Mouse (Mus musculus) heart, postnatal 25 days (tissue): ENCODE results near the gene Dtnbp1. TPM values are rescaled to one million over a fixed set of nuclear protein-coding genes. Genes with fewer than 3 reads are reported as not detected.
A peak's percentile ranks its signal among the peaks of the same experiment; 100 is the strongest.

Source experiments
- DNase-seq: peaks from one replicate; pipeline ENCODE4 v3.0.0; 2022; ENCODE audit warnings: low spot score
- intact Hi-C: fragments of 180-260 bp; cut with DNase I; formaldehyde crosslinking; loops from one replicate; pipeline ENCODE4 v1.15.1; 2025
- total RNA-seq, 2 experiments: library from RNA; stranded (reverse); gene quantifications; 2 replicates each; pipeline ENCODE4 v1.2.3; 2021

The Dtnbp1 gene
- 10 to 100 TPM; 84.2 to 88.3 TPM for total RNA-seq

- intact Hi-C loops: no loop called here
- peak; percentile 49 for DNase-seq
These were observed at the start of gene Dtnbp1 for GRCm38 (mm10) chr13:45001911-45002615. Gene Dtnbp1 (minus strand): TSS chr13:45002147.

GRCm38 (mm10) chr13:45049261-45050020, 47.5 kb upstream of the Dtnbp1 start:
- no peak for DNase-seq
- intact Hi-C loops: no loop called here

- no peak for DNase-seq
- intact Hi-C loops: no loop called here
These were observed 41.5 kb upstream of the Dtnbp1 start for GRCm38 (mm10) chr13:45043466-45043865.

GRCm38 (mm10) chr13:45040741-45041140, 38.8 kb upstream of the Dtnbp1 start:
- DNase-seq: no peak
- intact Hi-C loops: no loop called here

DNA sequence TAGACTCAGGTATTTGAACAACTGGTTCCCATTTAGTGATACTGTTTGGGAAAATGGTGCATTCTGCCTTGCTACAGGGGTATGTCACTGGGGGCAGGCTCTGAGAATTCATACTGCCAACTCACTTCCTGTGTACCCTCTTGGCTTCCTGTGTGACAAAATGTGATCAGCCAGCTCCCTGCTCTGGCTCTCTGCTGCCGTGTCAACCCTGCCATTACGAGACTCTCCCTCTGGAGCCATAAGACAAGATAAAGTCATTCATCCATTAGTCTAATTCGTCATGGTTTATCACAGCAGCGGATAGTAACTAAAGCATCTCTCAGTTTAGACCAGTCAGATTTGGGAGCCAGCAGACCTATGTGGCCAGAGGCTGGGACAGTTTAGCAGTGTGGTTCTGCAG, 38.2 kb upstream of the Dtnbp1 start:
- no peak for DNase-seq
- intact Hi-C loops: no loop called here

GRCm38 (mm10) chr13:45036417-45036816, 34.5 kb upstream of the Dtnbp1 start:
- intact Hi-C loops: no loop called here
- DNase-seq: no peak

DNA sequence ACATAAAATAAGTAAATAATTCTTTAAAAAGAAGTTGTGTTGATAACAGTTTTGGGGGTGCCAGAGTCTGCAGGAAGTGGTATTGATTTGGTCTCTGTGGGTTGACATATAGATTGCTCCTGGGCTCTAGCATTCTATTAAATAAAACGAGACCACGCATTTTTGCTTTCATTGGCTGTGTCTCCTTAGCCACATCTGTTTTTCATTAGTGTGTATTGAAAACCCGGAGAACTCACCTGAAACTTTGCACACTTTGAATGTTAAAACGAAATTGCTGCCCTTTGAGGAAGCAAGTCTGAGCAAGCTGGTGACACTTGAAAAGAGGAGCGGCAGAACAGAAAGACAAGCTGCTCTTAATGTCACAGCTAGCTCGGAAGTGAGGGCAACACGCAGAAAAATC, 32.8 kb upstream of the Dtnbp1 start:
- intact Hi-C loops: no loop called here
- no peak for DNase-seq

DNA sequence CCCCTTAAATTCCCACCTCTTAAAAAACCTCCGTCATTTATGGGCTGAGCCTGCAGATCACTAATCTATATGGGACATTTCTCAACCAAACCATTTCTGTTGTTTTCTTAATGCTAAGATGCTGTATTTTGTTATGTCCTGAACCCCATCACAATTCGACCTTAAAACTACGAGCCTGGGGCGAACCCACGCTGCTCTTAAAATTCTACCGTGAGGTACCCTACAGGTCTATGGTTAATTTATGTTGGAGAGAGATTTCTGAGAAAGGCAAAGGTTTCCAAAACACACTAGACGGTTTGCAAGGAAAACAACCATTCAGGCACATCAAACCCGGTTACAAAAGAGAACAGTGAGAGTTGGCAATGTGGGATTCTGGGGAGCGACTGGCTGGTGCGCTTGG, 31.4 kb upstream of the Dtnbp1 start:
- intact Hi-C loops: no loop called here
- no peak for DNase-seq

DNA sequence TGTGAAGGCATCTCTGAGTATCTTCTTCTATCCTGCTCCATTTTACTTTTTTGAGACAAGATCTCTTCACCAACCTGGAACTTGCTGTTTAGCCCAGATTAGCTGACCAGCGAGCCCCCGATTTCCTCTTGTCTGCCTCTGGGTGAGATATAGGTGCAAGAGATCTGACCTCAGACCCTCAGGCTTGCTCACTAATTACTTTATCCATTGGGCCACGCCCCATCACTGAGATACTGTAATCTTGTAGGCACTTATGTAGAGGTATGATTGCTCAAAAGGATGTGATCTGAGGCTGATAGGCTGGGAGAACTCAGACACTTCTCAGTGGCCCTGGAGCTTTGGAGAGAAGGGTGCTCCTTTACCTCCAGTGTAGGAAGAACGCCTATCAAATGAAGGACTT, 30.5 kb upstream of the Dtnbp1 start:
- DNase-seq: no peak
- intact Hi-C loops: no loop called here

GRCm38 (mm10) chr13:45031748-45032147, 29.8 kb upstream of the Dtnbp1 start:
- DNase-seq: no peak
- intact Hi-C loops: loop anchor here (2.0 kb wide), 2 partner anchors 411 to 445 kb away; no protein-coding TSS in a partner anchor

GRCm38 (mm10) chr13:45031314-45031713, 29.4 kb upstream of the Dtnbp1 start:
- intact Hi-C loops: loop anchor here (2.0 kb wide), 2 partner anchors 411 to 445 kb away; no protein-coding TSS in a partner anchor
- no peak for DNase-seq

DNA sequence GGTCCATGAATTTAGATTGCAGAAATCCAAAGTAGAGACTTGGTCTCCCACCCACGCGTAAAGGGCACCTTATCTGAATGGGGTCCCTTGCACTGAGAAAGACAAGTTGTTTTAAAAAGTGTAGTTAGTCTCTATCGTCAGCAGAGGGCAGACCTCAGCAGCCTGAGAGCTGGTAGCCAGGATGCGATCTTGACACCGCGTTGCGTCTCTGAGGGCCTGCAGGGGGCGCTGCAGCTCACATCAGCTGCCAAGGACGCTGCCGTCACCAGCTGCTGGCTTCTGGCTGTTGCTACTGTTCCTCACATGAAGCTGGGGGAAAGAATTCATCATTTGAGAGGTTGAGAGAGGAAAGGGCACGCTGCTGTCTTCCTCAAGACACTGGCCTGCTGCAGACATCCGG, 28.9 kb upstream of the Dtnbp1 start:
- peak; percentile 72 for DNase-seq
- intact Hi-C loops: loop anchor here (2.0 kb wide), 2 partner anchors 412 to 446 kb away; no protein-coding TSS in a partner anchor

GRCm38 (mm10) chr13:45029791-45030190, 27.8 kb upstream of the Dtnbp1 start:
- intact Hi-C loops: loop anchor here (2.0 kb wide), 2 partner anchors 413 to 447 kb away; no protein-coding TSS in a partner anchor
- no peak for DNase-seq

DNA sequence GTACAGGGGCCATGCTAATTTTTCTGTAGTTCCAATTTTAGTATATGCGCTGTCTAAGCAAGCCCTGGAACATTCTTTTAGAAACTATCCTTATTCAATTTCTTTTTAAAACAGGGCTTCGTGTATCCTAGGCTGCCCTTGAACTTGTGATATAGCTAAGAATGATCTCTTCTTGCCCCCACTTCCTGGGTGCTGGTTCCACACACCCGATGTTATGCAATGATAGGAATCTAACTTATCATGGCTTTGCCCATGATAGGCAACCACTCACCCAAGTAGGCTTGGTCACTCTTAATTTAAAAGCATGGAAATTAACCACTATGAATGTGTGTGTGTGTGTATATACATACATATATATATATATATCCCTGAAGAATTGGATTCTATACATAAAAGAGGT, 24.3 kb upstream of the Dtnbp1 start:
- DNase-seq: no peak
- intact Hi-C loops: no loop called here

DNA sequence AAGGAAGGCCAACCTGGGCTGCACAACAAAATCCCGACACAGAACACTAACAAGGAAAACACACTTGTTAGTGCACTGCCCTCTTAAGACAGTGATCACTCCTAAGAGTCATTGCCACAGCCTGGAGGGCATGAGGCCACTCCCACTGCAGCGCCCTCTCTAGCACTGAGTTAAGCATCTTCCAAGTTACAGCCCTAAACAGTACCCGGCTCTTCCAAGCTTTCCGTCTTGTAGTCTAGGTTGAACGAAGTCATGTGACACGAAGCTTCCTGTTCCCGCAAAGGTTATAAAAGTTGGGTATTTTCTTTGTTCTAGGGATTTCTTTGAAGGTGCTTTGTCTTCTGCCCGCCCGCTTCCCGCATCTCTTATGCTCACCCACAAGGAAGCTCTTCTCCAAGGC, 22.9 kb upstream of the Dtnbp1 start:
- intact Hi-C loops: no loop called here
- no peak for DNase-seq

DNA sequence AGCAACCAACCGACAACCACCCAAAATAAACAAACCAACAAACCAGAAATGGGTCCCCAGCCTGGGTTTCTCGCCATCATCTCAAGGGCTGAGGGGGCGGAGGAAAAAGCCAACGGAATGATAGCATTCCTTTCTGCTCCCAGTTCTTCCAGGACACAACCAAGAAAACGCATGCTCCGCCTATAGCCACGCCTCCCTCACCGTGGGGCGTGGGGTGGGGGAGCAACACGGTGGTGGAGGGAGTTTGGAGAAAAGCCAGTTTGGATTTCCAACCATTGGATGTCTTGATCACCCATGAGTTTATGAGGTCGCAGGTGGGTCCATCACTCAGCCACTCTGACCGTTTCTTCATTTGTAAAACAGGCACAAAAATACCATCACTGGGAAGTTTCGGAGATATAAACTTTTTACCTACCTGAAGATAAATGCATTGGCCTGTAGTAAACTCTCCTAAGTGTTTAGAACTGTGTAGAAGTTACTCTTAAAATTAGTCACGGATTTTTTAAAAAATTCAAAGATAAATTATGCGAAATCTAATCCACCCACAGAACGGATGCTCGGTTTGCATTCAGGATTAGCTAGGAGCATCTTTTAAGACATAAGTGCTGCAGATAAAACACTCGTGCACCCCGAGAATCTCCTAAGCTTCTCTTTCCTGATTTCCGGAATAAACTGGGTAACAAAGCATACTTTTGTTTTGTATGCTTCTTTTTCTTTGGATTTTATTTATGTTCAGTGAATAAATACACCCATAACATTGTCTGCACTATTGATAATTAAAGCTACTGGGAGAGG, 21.6 kb upstream of the Dtnbp1 start:
- intact Hi-C loops: no loop called here
- no peak for DNase-seq

- DNase-seq: no peak
- intact Hi-C loops: no loop called here
These were observed 6.2 kb upstream of the Dtnbp1 start for GRCm38 (mm10) chr13:45008150-45008549.

- intact Hi-C loops: no loop called here
- no peak for DNase-seq
These were observed 5.8 kb upstream of the Dtnbp1 start for GRCm38 (mm10) chr13:45007726-45008125.

DNA sequence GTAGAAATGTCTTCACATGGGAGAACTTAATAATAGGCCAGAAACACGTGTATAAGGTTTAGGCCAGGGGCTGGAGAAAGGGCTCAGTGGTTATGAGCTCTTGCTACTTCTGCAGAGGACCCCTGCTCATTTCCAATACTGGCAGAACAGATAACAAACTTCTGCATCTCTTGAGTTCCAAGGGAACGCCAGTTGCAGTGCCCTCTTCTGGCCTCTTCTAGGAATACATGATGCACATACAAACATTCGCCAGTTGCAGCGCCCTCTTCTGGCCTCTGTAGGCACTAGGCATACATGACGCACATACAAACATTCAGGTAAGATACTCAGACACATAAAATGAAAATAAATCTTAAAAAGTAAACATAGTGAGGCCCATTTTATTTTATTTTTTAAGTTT, 4.5 kb upstream of the Dtnbp1 start:
- intact Hi-C loops: no loop called here
- no peak for DNase-seq

DNA sequence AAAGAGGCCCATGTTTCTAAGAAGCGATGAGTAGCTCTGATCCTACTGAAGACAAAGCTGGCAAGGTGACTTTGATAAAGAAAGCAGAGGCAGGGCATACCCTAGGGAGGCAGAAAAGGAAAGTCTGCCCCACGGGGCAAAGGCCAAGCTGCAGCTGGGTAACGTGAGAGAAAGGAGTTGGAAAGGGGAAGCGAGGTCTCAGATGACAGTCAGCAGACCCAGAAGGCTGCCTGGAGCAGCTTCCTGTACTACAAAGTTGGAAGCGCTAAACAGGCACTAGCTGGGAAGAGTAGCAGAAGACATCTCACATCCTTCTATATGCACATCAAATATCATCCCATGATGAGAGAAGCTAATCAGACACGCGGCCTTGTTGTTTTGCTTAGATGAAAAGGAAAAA, 3.9 kb upstream of the Dtnbp1 start:
- no peak for DNase-seq

More for the DNA sequence above, 3.9 kb upstream of the Dtnbp1 start:
- intact Hi-C loops: no loop called here
